Mouse (Mus musculus) bone marrow macrophage, adult 2 months (primary cell): ENCODE results near the gene Tmem131. TPM values are rescaled to one million over a fixed set of nuclear protein-coding genes. Genes with fewer than 3 reads are reported as not detected.
A peak's percentile ranks its signal among the peaks of the same experiment; 100 is the strongest.

Experiments
- H3K27ac ChIP-seq: 2 replicates; pipeline ENCODE4 v1.5.1; 2012; ENCODE audit warnings: low read depth, low read length; ENCODE audit not compliant: insufficient read depth
- H3K4me1 ChIP-seq: 2 replicates; pipeline ENCODE4 v1.6.1; 2012; ENCODE audit warnings: low read length; ENCODE audit not compliant: control insufficient read depth, insufficient read depth
- H3K4me3 ChIP-seq: 2 replicates; pipeline ENCODE4 v1.5.1; 2012; ENCODE audit warnings: mild to moderate bottlenecking, low read length, moderate library complexity; ENCODE audit not compliant: insufficient read depth
- CTCF ChIP-seq: IDR thresholded peaks from 2 replicates; pipeline ENCODE4 v1.5.1; 2012; ENCODE audit warnings: low read depth, mild to moderate bottlenecking, low read length, moderate library complexity
- POLR2A ChIP-seq: IDR thresholded peaks from 2 replicates; pipeline ENCODE4 v1.6.1; 2012; ENCODE audit warnings: mild to moderate bottlenecking, low read depth, low read length, borderline replicate concordance
- polyA plus RNA-seq: library from polyadenylated mRNA; stranded (reverse); fragments of >200 nt; gene quantifications from 2 replicates; pipeline ENCODE4 v1.2.4, GENCODE M21; 2012; ENCODE audit not compliant: missing spikeins, insufficient read depth, insufficient read length

The Tmem131 gene
- polyA plus RNA-seq, 1 experiment: 38.3 TPM

DNA sequence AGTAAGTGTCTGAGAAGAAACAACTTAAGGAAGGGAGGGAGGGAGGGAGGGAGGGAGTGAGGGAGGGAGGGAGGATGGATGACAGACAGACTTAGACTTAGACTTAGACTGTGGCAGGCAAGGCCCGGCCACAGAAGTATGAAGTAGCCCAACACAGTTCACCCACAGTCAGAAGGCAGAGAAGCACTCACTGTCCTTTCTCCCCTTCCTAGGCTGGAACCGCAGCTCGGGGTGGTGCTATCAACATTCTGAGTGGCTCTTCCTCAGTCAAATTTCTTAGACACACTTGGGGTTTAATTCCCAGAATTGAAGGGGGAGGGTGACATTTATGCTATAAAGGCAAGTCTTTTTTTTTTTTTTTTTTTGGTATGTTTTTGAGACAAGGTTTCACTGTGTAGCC is 51.0 kb downstream of the Tmem131 start:
- TF ChIP-seq POLR2A (no peak), CTCF (no peak)
- Histone ChIP-seq H3K4me1 (peaks cover 11% of the 10 kb centered on the region; the same call in 1 of the 2 replicates), H3K4me3 (no peak overlapping the region), H3K27ac (no peak overlapping the region)

DNA sequence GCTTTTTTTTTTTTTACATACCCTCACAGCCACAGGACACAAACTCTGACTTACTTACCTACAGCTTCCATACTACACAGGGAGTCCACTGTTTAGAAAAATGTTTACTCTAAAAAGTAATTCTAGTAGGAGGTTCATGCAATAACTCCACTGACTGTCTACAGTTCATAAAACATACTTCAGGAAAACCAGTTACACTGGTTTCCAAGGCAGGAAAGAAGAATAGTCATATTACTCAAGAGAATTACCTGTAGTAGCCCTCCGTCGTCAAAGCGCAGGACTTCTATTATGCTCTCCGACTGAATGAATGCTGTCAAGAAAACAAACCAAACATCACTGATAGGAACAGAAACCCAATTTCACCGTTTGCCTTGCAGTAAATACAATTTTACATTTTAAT is 54.5 kb downstream of the Tmem131 start:
- Histone ChIP-seq H3K4me1 (peaks cover 18% of the 10 kb centered on the region), H3K4me3 (no peak overlapping the region), H3K27ac (no peak overlapping the region)
- no peak for TF ChIP-seq POLR2A
- TF ChIP-seq CTCF: no peak

DNA sequence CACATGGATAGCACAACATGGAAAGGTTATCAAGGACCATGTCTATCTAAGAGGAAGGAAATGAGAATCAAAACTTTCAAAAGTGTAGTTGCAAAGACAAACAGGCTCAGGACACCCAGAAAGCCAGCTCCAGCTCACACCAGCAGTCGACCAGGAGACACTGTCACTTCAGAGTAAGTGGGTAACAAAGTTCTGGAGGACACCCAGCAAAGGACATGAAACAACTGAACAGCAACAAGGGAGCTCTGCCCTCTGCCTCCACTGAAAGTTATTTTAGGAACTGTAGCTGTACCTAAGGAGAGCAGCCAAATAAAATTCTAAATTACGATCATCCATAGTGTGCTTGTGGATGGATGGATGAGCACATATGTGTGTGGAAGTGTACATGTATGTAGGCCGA is 56.3 kb downstream of the Tmem131 start:
- peaks cover 26% of the 10 kb centered on the region for H3K4me1 ChIP-seq
- no peak overlapping the region for H3K27ac ChIP-seq
- no peak overlapping the region for H3K4me3 ChIP-seq
- no peak for TF ChIP-seq CTCF
- TF ChIP-seq POLR2A: no peak

DNA sequence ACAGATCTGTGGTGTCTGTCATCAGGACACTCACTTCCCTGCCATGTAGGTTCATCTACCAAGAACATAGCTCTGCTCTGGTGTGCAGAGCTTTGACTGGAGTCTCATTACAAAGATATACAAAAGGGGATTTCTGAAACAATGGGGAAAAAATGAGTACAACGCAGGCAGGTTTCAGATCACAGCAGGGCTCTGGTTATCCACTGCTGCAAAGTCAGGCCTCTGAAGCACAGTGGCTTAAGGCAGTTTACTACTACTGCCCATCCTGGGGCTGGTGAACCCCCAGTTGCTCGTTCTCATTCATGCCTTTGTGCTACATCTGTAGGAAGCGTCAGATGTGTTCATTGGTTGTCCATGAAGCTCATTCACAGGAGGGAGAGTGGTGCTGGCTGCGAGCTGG is 57.0 kb downstream of the Tmem131 start:
- Histone ChIP-seq H3K27ac (no peak overlapping the region), H3K4me3 (no peak overlapping the region), H3K4me1 (peaks cover 26% of the 10 kb centered on the region)
- TF ChIP-seq POLR2A (no peak), CTCF (no peak)

DNA sequence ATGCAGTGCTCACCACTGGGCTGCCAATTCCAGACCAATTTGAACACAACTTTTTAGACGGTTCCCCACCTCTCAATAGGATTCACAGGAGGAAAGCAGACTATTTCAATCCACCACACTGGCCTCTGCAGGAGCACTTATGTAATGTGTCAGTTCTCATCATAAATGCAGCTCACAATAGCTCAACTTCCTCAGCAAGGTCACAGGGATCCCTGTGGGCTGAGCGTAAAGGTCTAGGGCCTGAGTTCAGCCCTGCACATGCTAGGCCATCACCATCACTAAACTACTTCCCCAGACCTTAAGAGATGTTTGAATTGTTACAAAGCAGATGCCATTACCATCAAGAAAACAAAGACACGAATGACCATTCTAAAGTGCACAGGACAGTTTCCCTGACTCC is 58.9 kb downstream of the Tmem131 start:
- Histone ChIP-seq H3K4me1 (peaks cover 18% of the 10 kb centered on the region), H3K4me3 (no peak overlapping the region), H3K27ac (no peak overlapping the region)
- no peak for TF ChIP-seq CTCF
- TF ChIP-seq POLR2A: no peak

DNA sequence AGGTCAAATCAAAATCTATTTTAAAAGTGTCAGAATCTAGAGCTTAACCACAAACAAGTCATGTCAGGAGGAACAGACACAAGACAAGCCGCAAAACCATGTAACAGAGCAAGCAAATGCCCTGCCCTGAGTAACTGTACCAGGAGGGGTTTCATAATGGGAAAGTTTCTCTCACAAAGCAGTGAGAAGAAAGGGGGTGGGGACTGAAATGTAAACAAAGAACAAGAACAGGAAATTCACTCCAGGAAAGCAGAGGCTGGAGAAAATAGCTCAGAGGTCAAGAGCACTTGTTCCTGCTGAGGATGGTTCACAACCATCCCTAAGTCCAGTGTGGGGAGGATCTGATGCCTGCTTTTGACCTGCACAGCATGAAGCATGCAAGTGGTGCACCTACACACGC is 59.7 kb downstream of the Tmem131 start:
- peaks cover 18% of the 10 kb centered on the region for H3K4me1 ChIP-seq
- H3K27ac ChIP-seq: no peak overlapping the region
- no peak for TF ChIP-seq POLR2A
- TF ChIP-seq CTCF: no peak
- no peak overlapping the region for H3K4me3 ChIP-seq

DNA sequence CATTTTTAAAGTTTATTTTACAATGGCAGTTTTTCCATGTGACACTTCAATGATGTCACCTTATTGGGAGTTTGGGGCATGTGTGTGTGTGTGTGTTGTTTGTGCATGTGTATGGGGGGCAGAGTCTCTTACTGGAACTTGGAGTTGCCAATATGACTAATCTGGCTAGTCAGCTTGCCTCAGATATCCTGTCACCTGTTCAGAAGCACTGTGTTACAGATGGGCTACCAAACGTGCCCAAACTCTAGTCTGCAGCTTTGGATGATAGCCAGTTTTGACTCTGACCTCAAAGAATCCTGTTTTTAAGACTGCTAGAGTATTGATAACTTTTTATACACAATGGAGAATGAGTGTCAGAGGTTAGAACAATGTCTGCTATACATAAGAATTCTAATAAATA is 64.3 kb downstream of the Tmem131 start:
- H3K4me1 ChIP-seq: peaks cover 22% of the 10 kb centered on the region
- H3K27ac ChIP-seq: no peak overlapping the region
- TF ChIP-seq CTCF (no peak), POLR2A (no peak)
- H3K4me3 ChIP-seq: no peak overlapping the region

DNA sequence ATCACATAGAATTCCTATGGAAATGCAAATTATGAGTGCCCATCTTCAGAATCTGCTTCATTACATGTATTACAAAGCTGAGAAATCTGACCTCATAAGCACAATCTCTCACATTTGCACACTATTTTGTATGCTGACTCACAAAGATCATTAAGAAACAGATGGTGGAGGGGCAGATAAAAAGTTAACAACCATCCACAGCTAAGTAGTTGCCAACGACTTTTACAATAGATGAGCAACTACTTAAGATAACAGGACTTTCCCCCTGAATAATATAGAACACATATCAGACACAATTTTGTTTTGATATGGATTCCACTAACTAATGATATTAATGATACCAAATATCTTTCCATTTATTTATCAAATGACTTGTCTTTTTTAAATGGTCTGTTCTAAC is 66.3 kb downstream of the Tmem131 start:
- peaks cover 15% of the 10 kb centered on the region for H3K4me1 ChIP-seq
- no peak overlapping the region for H3K4me3 ChIP-seq
- TF ChIP-seq POLR2A (no peak), CTCF (no peak)
- no peak overlapping the region for H3K27ac ChIP-seq

DNA sequence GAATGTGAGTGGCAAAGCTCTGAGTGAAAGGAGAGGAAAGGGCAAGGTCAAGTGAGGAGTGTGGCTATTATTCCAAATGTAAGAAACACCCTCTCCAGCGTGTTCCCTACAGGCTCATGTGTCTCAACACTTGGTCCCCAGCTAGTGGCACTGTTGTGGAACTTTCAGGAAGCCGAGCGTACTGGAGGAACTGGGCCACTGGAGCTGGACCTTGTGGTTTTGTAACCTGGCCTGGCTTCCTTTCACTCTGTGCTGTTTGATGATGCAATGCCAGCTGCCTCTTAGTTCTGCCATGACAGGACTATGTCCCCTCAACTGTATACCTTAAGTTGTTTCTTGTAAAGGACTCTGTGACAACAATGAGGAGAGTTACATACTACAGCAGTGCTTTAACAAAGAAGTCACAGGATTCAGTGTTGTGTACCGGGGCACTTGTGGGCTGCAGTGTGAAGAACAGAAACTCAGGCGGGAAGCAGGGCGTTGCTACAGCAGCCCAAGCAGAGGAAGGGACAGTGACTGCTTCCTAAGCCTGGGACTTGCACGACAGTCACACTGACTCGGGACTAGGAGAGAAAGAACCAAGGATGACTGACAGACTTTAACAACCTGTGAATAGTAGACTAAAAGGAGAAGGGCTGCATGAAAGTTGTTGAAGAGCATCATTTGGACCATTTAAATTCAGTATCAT is 68.4 kb downstream of the Tmem131 start:
- Histone ChIP-seq H3K4me3 (peak overlapping the region; percentile 9; the same call in 1 of the 2 replicates), H3K27ac (no peak overlapping the region), H3K4me1 (peaks cover 15% of the 10 kb centered on the region)
- TF ChIP-seq CTCF: no peak
- TF ChIP-seq POLR2A: no peak

DNA sequence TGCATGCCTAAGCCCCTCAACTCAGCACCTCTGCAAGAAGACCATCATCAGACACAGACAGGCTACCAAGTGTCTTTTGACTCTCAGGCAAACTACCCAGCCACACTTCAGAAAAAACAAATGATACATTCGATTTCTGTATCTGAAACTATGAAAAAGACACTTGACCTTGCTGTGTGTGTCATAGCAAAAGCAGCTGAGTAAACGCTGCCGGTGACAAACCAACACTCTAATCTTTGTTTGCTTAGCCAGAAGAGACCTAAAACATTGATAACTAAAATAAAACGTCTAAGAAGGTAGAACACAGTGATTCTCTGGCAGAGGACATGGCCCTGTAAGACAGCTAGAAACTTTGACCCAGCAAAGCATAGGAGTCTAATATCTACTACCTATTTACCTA is 72.2 kb downstream of the Tmem131 start:
- Histone ChIP-seq H3K4me1 (peaks cover 18% of the 10 kb centered on the region), H3K4me3 (no peak overlapping the region), H3K27ac (no peak overlapping the region)
- TF ChIP-seq CTCF: no peak
- no peak for TF ChIP-seq POLR2A

DNA sequence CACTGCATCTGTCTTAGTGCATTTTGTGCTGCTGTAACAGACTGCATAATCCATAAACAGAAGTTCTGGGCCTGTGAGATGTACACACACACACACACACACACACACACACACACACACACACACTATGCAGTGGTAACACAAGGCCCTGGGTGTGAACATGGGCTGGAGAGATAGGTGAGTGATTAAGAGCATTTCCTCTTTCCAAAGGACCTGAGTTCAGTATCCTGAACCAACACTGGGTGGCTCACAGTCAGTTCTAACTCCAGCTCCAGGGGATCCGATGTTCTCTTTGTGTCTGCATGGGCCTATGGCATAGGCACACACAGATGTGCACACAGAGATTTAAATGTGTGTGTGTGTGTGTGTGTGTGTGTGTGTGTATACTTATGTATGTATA is 72.9 kb downstream of the Tmem131 start:
- peaks cover 15% of the 10 kb centered on the region for H3K4me1 ChIP-seq
- no peak for TF ChIP-seq CTCF
- no peak for TF ChIP-seq POLR2A
- H3K27ac ChIP-seq: no peak overlapping the region
- H3K4me3 ChIP-seq: no peak overlapping the region
